Mouse (Mus musculus): ENCODE measurements around the gene Smim5.

Smim5 gene

GRCm38 (mm10) chr11:115931235-115931634 lies 31.5 kb downstream of the Smim5 start:
- DNase-seq = no peak

- DNase-seq = peak; percentile 98
These were observed 33.5 kb downstream of the Smim5 start, which contains the start of the genes Sap30bp and Recql5 for GRCm38 (mm10) chr11:115933108-115933746. TSS of gene Sap30bp (plus strand) at chr11:115933282. TSS of gene Recql5 (minus strand) at chr11:115933477.

DNA sequence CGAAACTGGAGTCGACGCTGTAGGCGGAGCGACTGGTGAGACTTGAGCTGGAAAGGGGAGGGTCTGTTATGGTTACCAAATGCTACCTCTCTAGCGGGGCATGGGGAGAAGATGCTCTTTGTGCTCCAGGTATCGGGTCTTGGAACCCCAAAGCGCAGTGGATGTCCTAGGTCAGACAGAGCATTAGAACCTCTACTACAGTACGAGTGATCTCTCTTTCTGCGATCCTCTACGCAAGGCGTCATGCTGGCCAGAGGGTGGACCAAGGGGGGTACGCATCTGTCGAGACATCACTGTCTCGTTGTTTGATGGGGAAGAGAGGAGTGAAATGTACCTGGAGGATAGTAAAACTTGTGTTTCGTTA lies 34.0 kb downstream of the Smim5 start:
- no peak for DNase-seq

DNA sequence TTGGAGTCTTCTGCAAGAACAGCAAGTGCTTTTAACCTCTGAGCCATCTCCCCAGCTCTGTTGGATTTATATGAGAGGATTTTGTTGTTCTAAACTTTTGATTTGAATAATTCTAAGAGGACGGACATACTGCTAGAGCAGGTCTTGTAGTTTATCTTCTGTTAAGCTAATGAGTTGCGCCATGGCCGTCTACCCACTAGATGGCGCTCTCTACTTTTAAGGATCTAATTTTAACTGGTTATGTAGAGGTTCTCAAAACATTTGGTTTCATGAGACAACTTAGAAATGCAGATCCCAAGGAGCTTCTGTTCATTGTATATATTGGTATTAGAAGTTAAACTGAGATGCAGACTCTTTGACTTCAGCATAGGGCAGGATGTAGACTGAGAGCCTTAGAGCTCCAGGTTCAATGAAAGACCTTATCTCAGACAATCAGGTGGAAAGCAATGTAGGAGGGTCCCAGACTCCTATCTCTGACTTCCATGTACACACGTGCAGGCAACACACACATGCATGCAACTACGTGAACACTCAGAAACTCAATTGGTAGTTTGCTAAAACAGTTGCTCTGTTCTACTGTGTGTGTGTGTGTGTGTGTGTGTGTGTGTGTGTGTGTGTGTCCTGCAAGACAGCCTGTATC lies 40.0 kb downstream of the Smim5 start:
- DNase-seq = peak; percentile 51 to 81

DNA sequence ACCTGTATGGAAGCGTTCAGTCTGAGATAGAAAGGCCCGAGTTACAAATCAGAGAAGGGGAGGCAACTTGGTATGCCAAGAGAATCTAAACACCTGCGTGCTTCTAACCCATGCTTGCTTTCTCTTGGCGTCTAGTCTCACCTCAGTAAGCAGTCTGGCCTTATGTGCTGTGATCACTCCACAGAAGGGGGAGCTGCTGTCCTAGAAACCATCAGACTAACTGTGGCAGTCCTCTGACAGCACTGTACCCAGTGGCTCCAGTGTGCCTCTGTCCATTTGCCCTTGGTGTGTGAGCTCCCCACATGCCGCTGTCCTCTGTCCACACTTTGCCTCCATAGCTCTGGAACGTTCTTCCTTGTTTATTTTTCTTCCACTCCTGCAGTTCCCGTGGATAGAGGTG lies 42.2 kb downstream of the Smim5 start:
- no peak for DNase-seq

- DNase-seq = no peak
These were observed 45.5 kb downstream of the Smim5 start for GRCm38 (mm10) chr11:115945247-115945646.

DNA sequence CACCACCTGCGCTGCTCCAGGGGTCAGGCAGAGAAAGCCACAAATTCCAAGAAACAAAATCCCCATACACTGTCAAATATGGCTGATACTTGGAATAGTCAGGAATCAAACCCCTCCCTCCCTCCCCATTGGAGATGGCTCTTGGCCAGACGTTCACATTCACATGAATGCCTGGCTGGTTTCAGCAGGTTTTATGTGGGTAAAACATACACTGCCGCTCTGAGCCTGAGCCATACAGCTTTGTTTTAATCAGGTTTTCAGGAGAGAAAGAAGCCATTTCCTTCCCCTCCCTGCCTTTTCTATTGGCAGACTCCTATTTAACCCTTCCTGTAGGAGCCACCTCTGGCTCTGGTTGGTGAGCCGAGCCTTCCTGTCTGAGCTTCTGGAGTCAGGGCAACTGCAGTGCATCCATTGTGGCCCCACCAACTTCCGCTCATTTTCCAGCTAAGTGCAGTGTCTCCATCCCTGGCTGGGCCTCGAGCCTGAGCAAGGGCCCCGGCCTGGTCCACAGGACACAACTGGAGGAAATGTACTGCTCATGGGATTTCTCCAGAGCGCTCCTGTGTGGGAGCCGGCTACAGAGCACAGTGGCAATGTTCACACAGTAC lies 46.6 kb downstream of the Smim5 start:
- peak; percentile 13 to 23 for DNase-seq

DNA sequence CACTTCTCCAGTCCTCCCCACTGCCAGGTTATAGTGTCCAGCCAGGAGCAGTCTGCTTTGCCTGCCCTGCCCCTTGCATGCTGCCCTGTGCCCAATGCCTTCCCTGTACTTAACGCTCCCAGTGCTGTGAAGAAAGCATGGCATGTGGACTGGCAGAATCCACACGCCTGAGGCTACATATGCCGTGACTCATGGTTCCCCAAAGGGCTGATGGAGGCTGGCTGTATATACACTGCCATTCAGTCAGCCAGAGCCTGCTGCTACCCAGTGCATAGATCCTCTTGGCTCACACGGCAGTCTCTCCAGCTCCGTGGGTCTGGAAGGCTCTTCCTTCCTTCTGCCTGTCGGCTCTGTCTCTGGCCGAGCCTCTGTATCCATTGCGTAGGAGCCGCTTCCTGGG lies 48.5 kb downstream of the Smim5 start:
- DNase-seq = no peak

DNA sequence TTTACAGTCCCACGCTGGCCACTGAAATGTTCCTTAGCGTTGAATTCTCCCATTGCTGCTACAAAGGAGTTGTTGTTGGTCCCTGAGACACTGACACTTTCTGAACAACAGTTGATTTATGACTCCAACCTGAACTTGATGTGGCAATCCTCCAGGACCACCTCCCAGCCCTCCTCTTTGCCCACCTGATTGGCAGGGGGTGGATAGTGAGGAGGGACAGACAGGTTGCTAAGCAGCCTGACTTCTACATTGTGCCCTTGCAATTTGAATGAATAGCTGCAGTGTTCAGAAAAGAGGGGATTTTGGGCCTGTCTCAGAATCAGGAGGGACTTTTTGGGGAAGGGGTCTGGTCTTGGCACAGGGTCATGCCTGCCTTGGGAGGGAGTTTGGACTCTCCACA lies 51.0 kb downstream of the Smim5 start:
- DNase-seq = no peak

GRCm38 (mm10) chr11:115954712-115955111 lies 54.9 kb downstream of the Smim5 start:
- DNase-seq = no peak

GRCm38 (mm10) chr11:115955195-115955858 lies 55.6 kb downstream of the Smim5 start:
- DNase-seq = peak; percentile 55 to 59
